Comparison of ENCODE assay signal across 9 mouse cellular contexts in genomic region chr6:140856468-140857117, GRCm38 (mm10).
DNase-seq lines count a peak whose midpoint lies in the region; ATAC-seq lines count a peak whose summit lies in the region.
"Had no signal": no experiment of that assay in that cellular context is flagged by ENCODE, and none has a peak within 500 bp of the region (broad histone marks: within the 10 kb centered on the region; RNA-seq: fewer than 3 reads in every experiment).

No protein-coding gene starts in this region.

- H3K36me3 ChIP-seq in heart, embryonic 16.5 days (ENCODE audit: control insufficient read depth, insufficient read depth): no peaks in the 10 kb centered on the region
- H3K36me3 ChIP-seq in hindbrain, embryonic 10.5 days: no peaks in the 10 kb centered on the region
- H3K36me3 ChIP-seq in midbrain, embryonic 10.5 days: no peaks in the 10 kb centered on the region

- H3K4me1 ChIP-seq in heart, embryonic 16.5 days (ENCODE audit: control insufficient read depth, insufficient read depth, low read length): peaks cover 8% of the 10 kb centered on the region
- peaks cover 34% of the 10 kb centered on the region for H3K4me1 ChIP-seq in hindbrain, embryonic 10.5 days (replicated peaks)
- H3K4me1 ChIP-seq in midbrain, embryonic 10.5 days: peaks cover 40% of the 10 kb centered on the region

- DNase-seq in heart, postnatal 14 days: no peak
- peak; percentile 55 to 61 for DNase-seq in cerebellum, postnatal 14 days
- peak; percentile 46 for DNase-seq in hindbrain, embryonic 10.5 days (ENCODE audit: low spot score)
- peak; percentile 37 for DNase-seq in midbrain, embryonic 10.5 days (ENCODE audit: low spot score)
- no peak for DNase-seq in ovary, postnatal 14 days (ENCODE audit: low spot score)

- ATAC-seq in heart, embryonic 16.5 days (replicated peaks; ENCODE audit: extremely low read depth, insufficient read depth, low FRiP score): 0 out of 2 replicates have a peak, but pooled peaks have one; percentile 18
- ATAC-seq in CD4-positive, CD25-positive, alpha-beta regulatory T cell, adult 4 months: no peak
- no peak for ATAC-seq in erythroblast, adult 5-6 weeks (replicated peaks; ENCODE audit: low FRiP score, poor library complexity, severe bottlenecking)

- H3K27me3 ChIP-seq in heart, embryonic 16.5 days (ENCODE audit: control insufficient read depth, insufficient read depth, low read length): 0 out of 2 replicates have a peak, but pooled peaks cover 2% of the 10 kb centered on the region
- no peaks in the 10 kb centered on the region for H3K27me3 ChIP-seq in hindbrain, embryonic 10.5 days (ENCODE audit: insufficient read depth, poor library complexity, severe bottlenecking)
- H3K27me3 ChIP-seq in midbrain, embryonic 10.5 days (ENCODE audit: low read depth, poor library complexity, severe bottlenecking): no peaks in the 10 kb centered on the region

- no peaks in the 10 kb centered on the region for H3K9me3 ChIP-seq in heart, embryonic 16.5 days (replicated peaks; ENCODE audit: control insufficient read depth, low read length)
- no peaks in the 10 kb centered on the region for H3K9me3 ChIP-seq in hindbrain, embryonic 10.5 days
- no peaks in the 10 kb centered on the region for H3K9me3 ChIP-seq in midbrain, embryonic 10.5 days (replicated peaks)

- 21% methylated on average over 14 of the region's 14 CpGs for WGBS in heart, embryonic 16.5 days
- 24% methylated on average over 14 of the region's 14 CpGs for WGBS in hindbrain, embryonic 10.5 days
- 35% methylated on average over 14 of the region's 14 CpGs for WGBS in midbrain, embryonic 10.5 days

- intact Hi-C loops in heart, postnatal 14 days (cut with DNase I): loop anchor here (10.0 kb wide), 2 partner anchors 92 to 142 kb away; no protein-coding TSS in a partner anchor

- H3K27ac ChIP-seq in heart, embryonic 16.5 days (ENCODE audit: low read length): peak overlapping the region; percentile 16; the same call in 1 of the 2 replicates
- H3K27ac ChIP-seq in hindbrain, embryonic 10.5 days: peak overlapping the region; percentile 75
- peak overlapping the region; percentile 71 for H3K27ac ChIP-seq in midbrain, embryonic 10.5 days (replicated peaks)

- peak overlapping the region; percentile 45 for H3K4me3 ChIP-seq in heart, embryonic 16.5 days (ENCODE audit: low read length)
- H3K4me3 ChIP-seq in hindbrain, embryonic 10.5 days: peak overlapping the region; percentile 41
- H3K4me3 ChIP-seq in midbrain, embryonic 10.5 days: peak overlapping the region; percentile 39
- H3K4me3 ChIP-seq: erythroblast, embryonic 14.5 days had no signal

- peak overlapping the region; percentile 67 for H3K4me2 ChIP-seq in heart, embryonic 16.5 days (ENCODE audit: low read depth, low read length)

- peak overlapping the region; percentile 50 for H3K9ac ChIP-seq in heart, embryonic 16.5 days (ENCODE audit: low read length)

Comparison
In these comparisons a context has a peak if more than half of its experiments do, and no peak if none do; other contexts are left out.
1. H3K27ac ChIP-seq: peak in every context shown above with its lines; median percentile 75 in hindbrain, embryonic 10.5 days; 71 in midbrain, embryonic 10.5 days; 16 in heart, embryonic 16.5 days.
2. DNase-seq: peak in cerebellum, postnatal 14 days (2 of 2), hindbrain, embryonic 10.5 days (single experiment) and midbrain, embryonic 10.5 days (single experiment); none in heart, postnatal 14 days (0 of 2) and ovary, postnatal 14 days (single experiment).
3. Peak in every context shown above with its lines, with median percentiles within 50 percentile points of each other: H3K4me3 ChIP-seq.